9 mouse cellular contexts compared by ENCODE assay signal in genomic region chr7:73555918-73556580, GRCm38 (mm10). TPM values are rescaled to one million over a fixed set of nuclear protein-coding genes. Genes with fewer than 3 reads are reported as not detected.
DNase-seq lines count a peak whose midpoint lies in the region; ATAC-seq and TF ChIP-seq lines count a peak whose summit lies in the region.
"Had no signal": no experiment of that assay in that cellular context is flagged by ENCODE, and none has a peak within 500 bp of the region (broad histone marks: within the 10 kb centered on the region; RNA-seq: fewer than 3 reads in every experiment).

No protein-coding gene starts in this region.

- peaks cover 26% of the 10 kb centered on the region for H3K36me3 ChIP-seq in heart, adult 2 months (ENCODE audit: control insufficient read depth, insufficient read depth, low read length)
- peaks cover 14% of the 10 kb centered on the region for H3K36me3 ChIP-seq in liver, embryonic 13.5 days

- H3K79me2 ChIP-seq in heart, adult 2 months (replicated peaks; ENCODE audit: control insufficient read depth, insufficient read depth, low read length): peaks cover 3% of the 10 kb centered on the region

- no peak for TF ChIP-seq POLR2A in heart, adult 2 months (IDR thresholded peaks at IDR 0.05; ENCODE audit: insufficient read depth, low read depth, low read length)

- intact Hi-C loops in heart, adult 2 months (cut with DNase I): loop anchor here (5.0 kb wide), 1 partner anchor 34 kb away; no protein-coding TSS in a partner anchor
- intact Hi-C loops in heart, postnatal 10 days (cut with DNase I): loop anchor here (1.0 kb wide), 1 partner anchor 15 kb away; the partner anchor contains the start of gene Chd2

- no peak for DNase-seq in heart, adult 2 months
- DNase-seq in heart, postnatal 10 days: no peak
- peak; percentile 0 for DNase-seq in thymus, postnatal 14 days
- DNase-seq in thymus, adult 18-20 months: no peak
- no peak for DNase-seq in liver, embryonic 13.5 days
- DNase-seq in retina, embryonic 14.5 days (ENCODE audit: low spot score): no peak
- DNase-seq in layer of hippocampus, postnatal 10 days (ENCODE audit: low spot score in 2 of 2): no peak
- no peak for DNase-seq in spleen, adult 12 weeks (ENCODE audit: low spot score)
- DNase-seq: thymus, postnatal 36 days had no signal

- H3K27ac ChIP-seq in heart, adult 2 months: peak overlapping the region; percentile 99
- no peak overlapping the region for H3K27ac ChIP-seq in liver, embryonic 13.5 days

- H3K4me3 ChIP-seq in heart, adult 2 months: peak overlapping the region; percentile 84
- H3K4me3 ChIP-seq in liver, embryonic 13.5 days (replicated peaks): peak overlapping the region; percentile 100

- H3K9ac ChIP-seq in heart, adult 2 months (ENCODE audit: low read depth, low read length): no peak overlapping the region
- H3K9ac ChIP-seq in liver, embryonic 13.5 days: peak overlapping the region; percentile 100

- peaks cover 12% of the 10 kb centered on the region for H3K4me1 ChIP-seq in heart, adult 2 months (ENCODE audit: control insufficient read depth, insufficient read depth, low read length)
- H3K4me1 ChIP-seq in liver, embryonic 13.5 days (replicated peaks): peaks cover 34% of the 10 kb centered on the region

- H3K9me3 ChIP-seq in liver, embryonic 13.5 days (replicated peaks): no peaks in the 10 kb centered on the region

- TF ChIP-seq EP300 in heart, adult 2 months (IDR thresholded peaks at IDR 0.05; ENCODE audit: insufficient read depth, low read depth, low read length): no peak

- 1% methylated on average over 4 of the region's 4 CpGs for WGBS in heart, adult 2 months
- WGBS in liver, embryonic 13.5 days (ENCODE audit: insufficient replicate concordance): 8% methylated on average over 4 of the region's 4 CpGs

- no peak for ATAC-seq in liver, embryonic 13.5 days (ENCODE audit: low read depth)

- no peak for TF ChIP-seq CTCF in heart, adult 2 months (IDR thresholded peaks at IDR 0.05)

- no peaks in the 10 kb centered on the region for H3K27me3 ChIP-seq in heart, adult 2 months (ENCODE audit: control insufficient read depth, insufficient read depth, low read length)
- H3K27me3 ChIP-seq in liver, embryonic 13.5 days: no peaks in the 10 kb centered on the region

- peak overlapping the region; percentile 25; the same call in 1 of the 2 replicates for H3K4me2 ChIP-seq in liver, embryonic 13.5 days

RNA-seq across cellular contexts. Expression of gene Chd2, which starts 14.4 kb away (rescaled TPM):
- total RNA-seq in heart, adult 2 months (2021): 10 to 100 TPM; 38.1 to 43.3 TPM
- polyA plus RNA-seq in heart, adult 2 months (2012; rRNA removed): 32.9 and 38.0 TPM in 2 replicates
- 10 to 100 TPM; 62.3 to 63.3 TPM for total RNA-seq in heart, postnatal 10 days (2021)
- polyA plus RNA-seq in liver, embryonic 13.5 days (2015; fragmentation: Nextera tagmentation; extraction: Ambion mirVana): 18.8 and 25.6 TPM in 2 replicates
- total RNA-seq in layer of hippocampus, postnatal 10 days (2021): 10 to 100 TPM; 47.7 to 50.3 TPM
